Mouse (Mus musculus) forebrain, embryonic 15.5 days (tissue): ENCODE data around the gene I0C0044D17Rik. TPM values are rescaled to one million over a fixed set of nuclear protein-coding genes. Genes with fewer than 3 reads are reported as not detected.
"Not testable (repeated sequence)": the region's sequence is repeated elsewhere in the genome, so short reads cannot be mapped to it uniquely, and the experiment has no call there.

ENCODE experiments used
- ATAC-seq: fragments of 200-750 bp; cut with Nextera tagmentation; replicated peaks from 2 replicates; pipeline ENCODE4 v1.8.0; 2017; ENCODE audit warnings: mild to moderate bottlenecking, moderate TSS enrichment, moderate library complexity
- H3K27ac ChIP-seq: fragments of 300-500 bp; sonication (generic); replicated peaks from 2 replicates; pipeline ENCODE4 v1.5.1; 2015; ENCODE audit warnings: mild to moderate bottlenecking, inconsistent platforms
- H3K27me3 ChIP-seq: fragments of 300-500 bp; sonication (generic); 2 replicates; pipeline ENCODE4 v1.6.1; 2015; ENCODE audit warnings: inconsistent platforms
- H3K36me3 ChIP-seq: fragments of 300-500 bp; sonication (generic); 2 replicates; pipeline ENCODE4 v1.6.1; 2015; ENCODE audit warnings: mild to moderate bottlenecking, inconsistent platforms
- H3K4me1 ChIP-seq: fragments of 300-500 bp; sonication (generic); 2 replicates; pipeline ENCODE4 v1.6.1; 2015; ENCODE audit warnings: inconsistent platforms
- H3K4me2 ChIP-seq: fragments of 300-500 bp; sonication (generic); replicated peaks from 2 replicates; pipeline ENCODE4 v1.6.1; 2015; ENCODE audit warnings: mild to moderate bottlenecking, inconsistent platforms
- H3K4me3 ChIP-seq: fragments of 300-500 bp; sonication (generic); 2 replicates; pipeline ENCODE4 v1.5.1; 2015; ENCODE audit warnings: mild to moderate bottlenecking, inconsistent platforms
- H3K9ac ChIP-seq: fragments of 300-500 bp; sonication (generic); replicated peaks from 2 replicates; pipeline ENCODE4 v1.6.1; 2015; ENCODE audit warnings: mild to moderate bottlenecking, inconsistent platforms
- H3K9me3 ChIP-seq: fragments of 300-500 bp; sonication (generic); 2 replicates; pipeline ENCODE4 v1.6.1; 2016; ENCODE audit warnings: inconsistent platforms
- WGBS: fragments of 180-500 bp; shearing (Covaris S2); methylation state at CpG from one replicate; pipeline ENCODE4 v1.1.7; 2015; ENCODE audit warnings: mixed read lengths; 5-methylcytosine and 5-hydroxymethylcytosine counted together
- polyA plus RNA-seq: library from polyadenylated mRNA; unstranded; fragments of >200 nt; fragmentation: Nextera tagmentation; extraction: Ambion mirVana; gene quantifications from 2 replicates; pipeline ENCODE4 v1.2.1, GENCODE M21; 2015

I0C0044D17Rik gene
- not detected in 2 replicates for polyA plus RNA-seq

GRCm38 (mm10) chr4:98823740-98824139, at the start of gene I0C0044D17Rik:
TSS of gene I0C0044D17Rik (minus strand) at chr4:98823840.
- not testable (repeated sequence) for H3K27me3 ChIP-seq

DNA sequence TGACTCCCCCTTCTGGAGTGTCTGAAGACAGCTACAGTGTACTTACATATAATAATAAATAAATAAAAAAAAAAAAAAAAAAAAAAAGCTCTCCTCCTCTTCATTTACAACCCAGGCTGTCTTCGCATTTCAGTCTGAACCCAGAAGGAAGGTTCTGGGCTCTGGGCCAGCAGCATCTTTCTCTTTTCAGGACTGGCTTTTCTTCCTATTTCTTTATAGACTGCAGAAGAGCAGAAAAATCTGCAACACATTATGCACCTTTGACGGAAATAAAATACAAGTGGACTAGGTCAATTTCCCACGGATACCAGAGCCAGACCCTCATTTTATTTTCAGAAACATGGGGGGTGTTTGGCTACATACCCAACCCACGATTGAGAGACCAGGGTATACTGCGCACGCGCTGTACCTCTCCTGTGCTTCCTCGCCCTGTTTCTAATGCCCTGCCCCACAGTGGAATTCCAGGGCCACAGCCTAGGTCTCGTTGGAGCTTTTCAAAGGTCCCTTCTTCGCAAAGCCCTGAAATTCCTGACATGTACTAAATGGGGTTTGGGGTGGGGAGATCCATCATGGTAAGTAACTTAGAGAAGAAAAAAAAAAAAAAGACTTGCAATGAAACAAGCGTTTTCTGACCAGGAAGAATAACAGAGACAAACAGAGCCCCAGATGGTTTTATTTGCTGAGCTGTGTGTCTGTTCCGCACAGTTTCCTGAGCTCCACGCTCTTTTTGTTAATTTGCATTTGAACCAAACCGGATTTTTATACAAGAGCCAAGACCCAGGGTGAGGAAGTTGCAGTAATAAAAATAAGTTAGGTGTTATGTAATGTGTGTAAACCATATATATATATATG, 42.0 kb upstream of the I0C0044D17Rik start:
- H3K4me3 ChIP-seq: no peak overlapping the region
- H3K36me3 ChIP-seq: no peaks in the 10 kb centered on the region
- H3K27ac ChIP-seq: no peak overlapping the region
- no peak for ATAC-seq
- H3K27me3 ChIP-seq: no peaks in the 10 kb centered on the region
- H3K4me1 ChIP-seq: peaks cover 3% of the 10 kb centered on the region; the same call in 1 of the 2 replicates
- WGBS: 64% methylated on average over 14 of the region's 14 CpGs
- H3K4me2 ChIP-seq: no peak overlapping the region
- no peak overlapping the region for H3K9ac ChIP-seq
- H3K9me3 ChIP-seq: no peaks in the 10 kb centered on the region

More at GRCm38 (mm10) chr4:98823740-98824139, at the start of gene I0C0044D17Rik:
- not testable (repeated sequence) for ATAC-seq, H3K36me3 ChIP-seq, H3K4me3 ChIP-seq, H3K4me2 ChIP-seq, H3K9ac ChIP-seq, H3K4me1 ChIP-seq, H3K27ac ChIP-seq, H3K9me3 ChIP-seq
- 100% methylated on average over 1 of the region's 1 CpGs for WGBS

DNA sequence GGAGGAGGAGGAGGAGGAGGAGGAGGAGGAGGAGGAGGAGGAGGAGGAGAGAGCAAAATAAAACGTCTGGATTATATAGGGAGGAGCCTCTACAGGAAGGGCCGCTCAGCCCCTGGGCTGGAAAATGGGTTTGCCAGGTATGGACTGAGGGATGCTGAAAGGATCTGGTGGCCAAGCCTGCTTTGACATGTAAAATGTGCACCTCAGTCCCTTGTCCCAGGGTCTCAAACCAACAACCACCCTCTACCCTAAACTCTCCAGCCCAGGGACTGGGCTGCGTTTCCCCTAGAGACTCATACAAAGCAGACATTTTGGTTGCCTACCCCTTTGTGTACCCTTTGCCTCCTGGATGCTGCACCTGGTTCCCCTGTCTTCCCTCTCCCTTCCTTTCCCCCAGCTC, 40.9 kb upstream of the I0C0044D17Rik start:
- H3K9ac ChIP-seq: no peak overlapping the region
- H3K4me1 ChIP-seq: peaks cover 3% of the 10 kb centered on the region; the same call in 1 of the 2 replicates
- no peaks in the 10 kb centered on the region for H3K9me3 ChIP-seq
- no peak overlapping the region for H3K4me2 ChIP-seq
- no peak for ATAC-seq
- no peaks in the 10 kb centered on the region for H3K36me3 ChIP-seq
- no peaks in the 10 kb centered on the region for H3K27me3 ChIP-seq
- H3K27ac ChIP-seq: no peak overlapping the region
- H3K4me3 ChIP-seq: no peak overlapping the region
- WGBS: 77% methylated on average over 3 of the region's 3 CpGs

DNA sequence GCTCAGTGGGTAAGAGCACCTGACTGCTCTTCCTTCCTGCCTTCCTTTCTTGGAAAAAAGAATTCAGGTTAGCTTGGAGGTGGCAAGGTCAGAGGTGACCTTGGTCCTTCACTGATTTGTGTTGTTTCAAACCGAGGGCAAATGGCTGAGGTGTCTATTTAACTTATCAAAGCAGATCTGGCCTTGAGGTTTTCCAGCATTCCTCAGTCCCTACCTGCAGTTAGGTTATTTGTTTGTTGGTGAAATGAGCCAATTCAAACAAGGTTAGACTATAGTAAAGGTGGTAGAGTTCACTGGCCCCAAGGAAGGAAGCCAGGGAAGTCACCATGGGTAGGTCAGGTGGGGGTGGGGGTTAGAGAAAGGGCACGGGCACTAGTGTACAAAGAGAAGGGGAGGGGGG, 40.5 kb upstream of the I0C0044D17Rik start:
- Histone ChIP-seq H3K27me3 (no peaks in the 10 kb centered on the region), H3K27ac (no peak overlapping the region), H3K4me2 (no peak overlapping the region), H3K4me3 (no peak overlapping the region), H3K4me1 (peaks cover 3% of the 10 kb centered on the region; the same call in 1 of the 2 replicates), H3K9me3 (no peaks in the 10 kb centered on the region), H3K36me3 (no peaks in the 10 kb centered on the region), H3K9ac (no peak overlapping the region)
- no peak for ATAC-seq
- 81% methylated on average over 1 of the region's 2 CpGs for WGBS

- WGBS: 85% methylated on average over 2 of the region's 2 CpGs
- no peak overlapping the region for H3K27ac ChIP-seq
- no peak for ATAC-seq
Observed at GRCm38 (mm10) chr4:98863451-98863850, 39.8 kb upstream of the I0C0044D17Rik start.

DNA sequence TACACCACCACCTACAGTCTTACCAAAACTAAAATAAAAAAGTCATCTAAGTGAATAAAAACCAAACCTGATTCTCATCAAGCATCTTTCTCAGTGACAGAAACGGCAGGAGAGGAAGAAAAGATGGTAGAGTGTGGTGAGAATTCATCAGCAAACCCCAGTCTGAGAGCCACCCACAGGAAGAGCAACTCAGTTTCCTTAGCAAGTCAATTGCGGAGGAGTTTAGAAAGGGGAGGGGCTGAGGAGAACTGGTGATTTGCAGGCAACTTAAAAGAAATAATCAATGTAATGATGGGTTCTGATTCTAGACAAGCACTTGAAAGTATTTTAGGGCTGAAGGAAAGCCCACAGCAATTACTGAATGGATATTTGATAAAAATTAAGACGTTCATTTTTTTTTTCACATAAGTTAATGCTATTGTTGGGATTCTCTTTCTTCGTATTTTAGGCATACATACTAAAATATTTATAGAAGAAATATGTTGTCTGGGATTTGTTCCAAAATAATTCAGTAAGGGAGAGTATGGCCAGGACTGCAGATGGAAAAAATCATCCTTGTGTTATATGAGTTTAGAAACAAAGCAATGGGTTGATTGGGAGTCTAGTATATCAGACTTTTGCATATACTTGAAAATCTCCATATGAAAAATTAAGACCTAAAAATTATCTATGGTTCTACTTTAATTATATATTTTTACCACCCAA, 34.7 kb upstream of the I0C0044D17Rik start:
- WGBS: 78% methylated on average over 4 of the region's 4 CpGs
- H3K27ac ChIP-seq: no peak overlapping the region
- H3K27me3 ChIP-seq: no peaks in the 10 kb centered on the region
- H3K4me3 ChIP-seq: no peak overlapping the region
- H3K4me2 ChIP-seq: no peak overlapping the region
- no peaks in the 10 kb centered on the region for H3K4me1 ChIP-seq
- no peaks in the 10 kb centered on the region for H3K9me3 ChIP-seq
- no peak overlapping the region for H3K9ac ChIP-seq
- no peak for ATAC-seq
- no peaks in the 10 kb centered on the region for H3K36me3 ChIP-seq

More at GRCm38 (mm10) chr4:98863451-98863850, 39.8 kb upstream of the I0C0044D17Rik start:
- Histone ChIP-seq H3K4me2 (no peak overlapping the region), H3K36me3 (no peaks in the 10 kb centered on the region), H3K4me1 (peaks cover 3% of the 10 kb centered on the region; the same call in 1 of the 2 replicates), H3K4me3 (no peak overlapping the region), H3K27me3 (no peaks in the 10 kb centered on the region), H3K9ac (no peak overlapping the region), H3K9me3 (no peaks in the 10 kb centered on the region)

DNA sequence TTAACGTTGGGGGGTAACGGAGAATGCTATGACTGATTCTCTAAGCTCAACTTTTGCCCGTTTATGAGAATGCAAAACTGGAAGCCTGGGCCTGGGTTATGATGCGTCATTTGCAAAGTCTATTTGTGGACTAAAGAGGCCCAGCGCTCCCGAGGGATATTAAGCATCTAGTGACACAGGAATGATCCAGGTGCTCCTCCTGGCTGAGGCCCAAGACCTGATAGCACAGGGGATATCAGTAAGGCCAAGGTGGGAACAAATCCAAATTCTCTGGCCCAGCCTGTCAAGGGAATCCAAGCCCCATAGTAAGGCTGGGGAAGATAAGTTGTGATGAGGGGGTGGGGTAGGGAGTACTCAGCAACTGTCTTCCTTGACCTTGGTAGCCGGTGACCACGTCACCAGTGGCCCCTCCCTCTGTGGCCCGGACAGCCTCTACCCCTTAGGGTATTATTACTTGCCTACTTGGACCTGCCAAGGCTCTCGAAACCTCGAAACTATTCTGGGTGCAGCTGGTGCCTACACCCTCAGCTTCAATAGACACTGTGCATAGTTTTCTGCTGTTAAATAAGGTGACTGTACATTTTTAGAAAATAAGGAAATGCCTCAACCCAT, 33.5 kb upstream of the I0C0044D17Rik start:
- Histone ChIP-seq H3K9ac (no peak overlapping the region), H3K4me3 (no peak overlapping the region), H3K4me2 (no peak overlapping the region), H3K9me3 (no peaks in the 10 kb centered on the region), H3K4me1 (no peaks in the 10 kb centered on the region), H3K27ac (no peak overlapping the region), H3K27me3 (no peaks in the 10 kb centered on the region), H3K36me3 (no peaks in the 10 kb centered on the region)
- WGBS: 78% methylated on average over 11 of the region's 11 CpGs
- no peak for ATAC-seq

DNA sequence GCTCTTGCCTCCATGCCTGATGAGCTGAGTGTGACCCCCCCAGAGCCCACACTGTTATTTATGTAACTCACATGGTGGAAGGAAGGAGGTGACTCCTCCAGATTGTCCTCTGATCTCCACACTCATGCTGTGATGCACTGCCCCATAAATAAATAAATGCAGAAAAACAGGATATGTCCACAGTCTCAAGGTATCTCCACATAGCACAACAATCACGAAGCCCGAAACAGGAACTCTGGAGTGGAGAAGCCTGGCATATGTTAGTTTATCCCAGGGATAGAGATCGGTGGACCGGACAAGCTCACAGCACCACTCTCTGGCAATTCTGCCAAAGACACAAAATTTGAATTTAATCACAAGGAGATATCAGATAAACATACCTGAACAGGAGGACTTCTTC, 30.3 kb upstream of the I0C0044D17Rik start:
- Histone ChIP-seq H3K4me2 (no peak overlapping the region), H3K9ac (no peak overlapping the region), H3K4me3 (no peak overlapping the region), H3K9me3 (no peaks in the 10 kb centered on the region), H3K4me1 (no peaks in the 10 kb centered on the region), H3K27ac (no peak overlapping the region), H3K27me3 (no peaks in the 10 kb centered on the region), H3K36me3 (no peaks in the 10 kb centered on the region)
- ATAC-seq: no peak
- WGBS: 92% methylated on average over 4 of the region's 4 CpGs

DNA sequence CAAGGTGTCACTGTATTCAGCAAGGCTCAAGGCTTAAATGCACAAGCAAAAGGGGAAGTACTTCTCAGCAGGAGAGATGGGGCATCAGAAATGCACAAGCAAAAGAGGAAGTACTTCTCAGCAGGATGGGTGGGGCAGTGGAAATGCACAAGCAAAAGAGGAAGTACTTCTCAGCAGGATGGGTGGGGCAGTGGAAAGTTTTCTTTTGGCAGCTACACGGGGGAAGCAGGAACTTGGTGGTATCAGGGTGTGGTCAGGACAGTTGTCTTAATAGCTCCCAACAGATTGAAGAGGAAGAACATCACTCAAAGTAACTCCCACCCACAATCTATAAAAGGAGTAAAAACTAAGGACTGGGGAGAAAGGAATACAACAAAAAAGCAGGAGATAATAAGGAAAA, 26.8 kb upstream of the I0C0044D17Rik start:
- WGBS: 86% methylated on average over 1 of the region's 1 CpGs
- H3K4me3 ChIP-seq, H3K9me3 ChIP-seq, ATAC-seq, H3K4me2 ChIP-seq, H3K27me3 ChIP-seq, H3K36me3 ChIP-seq, H3K27ac ChIP-seq, H3K4me1 ChIP-seq, H3K9ac ChIP-seq: not testable (repeated sequence)

DNA sequence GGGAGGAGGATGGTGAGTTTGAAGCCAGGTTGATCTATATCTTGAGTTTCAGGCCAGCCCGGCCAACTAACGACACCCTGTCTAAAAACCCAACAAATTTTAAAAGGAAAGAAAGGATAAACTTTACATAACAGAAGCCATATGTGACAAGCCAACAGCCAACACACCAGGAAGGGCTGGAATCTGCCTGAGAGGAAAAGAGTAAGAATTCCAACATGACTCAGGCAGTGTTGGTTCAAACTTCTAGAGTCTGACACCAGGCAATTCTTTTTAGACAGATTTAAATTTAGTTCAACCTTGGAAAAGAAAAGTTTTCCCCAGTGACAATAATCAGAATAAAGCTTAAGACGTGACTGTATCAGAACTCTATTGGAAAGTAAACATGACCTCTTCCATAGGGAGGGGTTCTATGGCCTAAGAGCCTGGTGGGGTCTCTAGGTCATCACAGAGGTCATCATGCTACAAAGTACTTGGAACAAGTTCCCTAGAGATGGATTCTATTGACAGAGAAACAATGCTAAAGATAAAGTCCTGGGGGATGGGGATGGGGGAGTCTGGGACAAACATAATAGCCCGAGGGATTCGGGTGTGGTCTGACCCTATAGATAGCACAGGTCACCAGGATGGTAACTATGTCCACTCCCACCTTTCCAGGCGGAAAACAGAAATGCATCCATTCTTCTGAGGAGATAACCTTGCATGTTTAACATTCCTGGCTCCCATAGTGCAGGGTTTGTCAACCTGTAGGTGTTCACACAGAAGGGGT, 23.7 kb upstream of the I0C0044D17Rik start:
- H3K4me2 ChIP-seq: no peak overlapping the region
- no peak overlapping the region for H3K4me3 ChIP-seq
- H3K27ac ChIP-seq: no peak overlapping the region
- ATAC-seq: no peak
- no peaks in the 10 kb centered on the region for H3K27me3 ChIP-seq
- H3K9me3 ChIP-seq: no peaks in the 10 kb centered on the region
- no peaks in the 10 kb centered on the region for H3K36me3 ChIP-seq
- WGBS: 83% methylated on average over 6 of the region's 6 CpGs
- H3K9ac ChIP-seq: no peak overlapping the region
- H3K4me1 ChIP-seq: no peaks in the 10 kb centered on the region

DNA sequence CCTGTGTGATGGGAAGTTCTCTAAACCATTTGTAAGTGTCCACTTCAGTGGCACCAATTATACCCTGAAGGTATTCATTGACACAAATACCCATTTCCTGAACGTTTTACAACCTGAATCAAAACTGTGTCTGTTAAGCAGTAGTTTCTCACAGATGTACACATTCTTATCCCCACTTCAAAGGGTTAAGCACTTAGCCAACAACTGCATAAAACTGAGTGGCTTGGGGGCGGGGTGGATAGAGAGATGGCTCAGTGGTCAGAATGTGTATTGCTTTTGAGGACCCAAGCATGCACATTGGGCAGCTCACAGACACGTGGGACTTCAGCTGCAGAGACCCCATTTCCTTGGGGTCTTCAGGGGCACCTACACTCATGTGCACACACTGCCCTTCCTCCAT, 22.8 kb upstream of the I0C0044D17Rik start:
- no peak overlapping the region for H3K27ac ChIP-seq
- no peak overlapping the region for H3K9ac ChIP-seq
- ATAC-seq: no peak
- 60% methylated on average over 3 of the region's 3 CpGs for WGBS
- H3K36me3 ChIP-seq: no peaks in the 10 kb centered on the region
- no peak overlapping the region for H3K4me3 ChIP-seq
- no peaks in the 10 kb centered on the region for H3K9me3 ChIP-seq
- H3K4me2 ChIP-seq: no peak overlapping the region
- no peaks in the 10 kb centered on the region for H3K4me1 ChIP-seq
- H3K27me3 ChIP-seq: no peaks in the 10 kb centered on the region
